Mouse (Mus musculus): ENCODE measurements at regions not wholly inside any gene's neighbourhood (a gene's known extent, or its start where the extent isn't known, plus 50 kb on each side); places are given as distances from the start of the nearest gene placed in this dataset.

- no peak for DNase-seq (ENCODE audit: low spot score)
Observed at GRCm38 (mm10) chr1:98192671-98193070, 97.2 kb upstream of the Pam start.

GRCm38 (mm10) chr1:98192044-98192484 is 96.6 kb upstream of the Pam start:
- no peak for DNase-seq (ENCODE audit: low spot score)

- DNase-seq (ENCODE audit: low spot score) = no peak
Observed at GRCm38 (mm10) chr1:98191331-98191730, 95.9 kb upstream of the Pam start.

- peak; percentile 35 for DNase-seq (ENCODE audit: low spot score)
Observed at GRCm38 (mm10) chr1:98190741-98191140, 95.3 kb upstream of the Pam start.

GRCm38 (mm10) chr1:98189991-98190471 is 94.6 kb upstream of the Pam start:
- peak; percentile 85 for DNase-seq (ENCODE audit: low spot score)

- peak; percentile 20 for DNase-seq (ENCODE audit: low spot score)
Observed at GRCm38 (mm10) chr1:98180372-98180771, 84.9 kb upstream of the Pam start.

- DNase-seq (ENCODE audit: low spot score) = peak; percentile 71
Observed at GRCm38 (mm10) chr1:98179030-98179429, 83.6 kb upstream of the Pam start.

- DNase-seq (ENCODE audit: low spot score) = no peak
Observed at GRCm38 (mm10) chr1:98174811-98175132, 79.3 kb upstream of the Pam start.

GRCm38 (mm10) chr1:98173907-98174810 is 78.7 kb upstream of the Pam start:
- no peak for DNase-seq (ENCODE audit: low spot score)

- no peak for DNase-seq (ENCODE audit: low spot score)
Observed at GRCm38 (mm10) chr1:98173431-98173830, 78.0 kb upstream of the Pam start.

- DNase-seq (ENCODE audit: low spot score) = no peak
Observed at GRCm38 (mm10) chr1:98171291-98171690, 75.8 kb upstream of the Pam start.

GRCm38 (mm10) chr1:98169352-98169751 is 73.9 kb upstream of the Pam start:
- DNase-seq (ENCODE audit: low spot score) = no peak

GRCm38 (mm10) chr1:98167800-98168199 is 72.4 kb upstream of the Pam start:
- DNase-seq (ENCODE audit: low spot score) = no peak

- no peak for DNase-seq (ENCODE audit: low spot score)
Observed at GRCm38 (mm10) chr1:98162639-98162927, 67.1 kb upstream of the Pam start.

- DNase-seq (ENCODE audit: low spot score) = no peak
Observed at GRCm38 (mm10) chr1:98161882-98162638, 66.6 kb upstream of the Pam start.

GRCm38 (mm10) chr1:98158969-98159368 is 63.5 kb upstream of the Pam start:
- DNase-seq (ENCODE audit: low spot score) = no peak

- DNase-seq (ENCODE audit: low spot score) = no peak
Observed at GRCm38 (mm10) chr1:98147361-98147760, 51.9 kb upstream of the Pam start.

Data from embryo, embryonic 10.5 days (tissue).